Mouse (Mus musculus) ovary, adult 2 months (tissue): ENCODE data around the gene Doc2b. TPM values are rescaled to one million over a fixed set of nuclear protein-coding genes. Genes with fewer than 3 reads are reported as not detected.

ENCODE experiments used
- polyA plus RNA-seq: library from polyadenylated mRNA; depleted of rRNA; stranded (reverse); fragments of >200 nt; gene quantifications from 2 replicates; pipeline ENCODE4 v1.2.3, GENCODE M21; 2012; rRNA removed

Doc2b gene
- polyA plus RNA-seq: 12.7 and 13.3 TPM in 2 replicates

DNA sequence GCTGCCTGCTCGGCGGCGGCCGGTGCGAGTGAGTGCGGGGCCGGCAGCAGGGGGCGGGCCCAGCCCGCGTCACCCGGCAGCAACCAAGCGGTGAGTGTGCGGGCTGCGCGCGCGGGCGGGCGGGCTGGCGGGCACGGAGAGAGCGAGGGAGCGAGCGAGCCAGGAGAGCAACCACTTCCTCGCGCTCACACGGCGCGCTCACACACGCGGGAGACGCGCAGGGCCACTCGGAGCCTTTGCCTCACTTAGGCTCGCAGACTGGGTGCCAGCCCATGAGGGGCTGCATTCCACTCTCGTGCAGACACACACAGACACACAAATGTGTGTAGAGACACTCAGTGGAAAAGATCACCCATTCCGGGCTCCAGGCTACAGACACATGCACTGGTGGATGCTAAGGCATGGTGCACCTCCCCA, at the start of gene Doc2b:
Gene Doc2b (minus strand): TSS at position 21 of the 417 bp plus-strand sequence.

DNA sequence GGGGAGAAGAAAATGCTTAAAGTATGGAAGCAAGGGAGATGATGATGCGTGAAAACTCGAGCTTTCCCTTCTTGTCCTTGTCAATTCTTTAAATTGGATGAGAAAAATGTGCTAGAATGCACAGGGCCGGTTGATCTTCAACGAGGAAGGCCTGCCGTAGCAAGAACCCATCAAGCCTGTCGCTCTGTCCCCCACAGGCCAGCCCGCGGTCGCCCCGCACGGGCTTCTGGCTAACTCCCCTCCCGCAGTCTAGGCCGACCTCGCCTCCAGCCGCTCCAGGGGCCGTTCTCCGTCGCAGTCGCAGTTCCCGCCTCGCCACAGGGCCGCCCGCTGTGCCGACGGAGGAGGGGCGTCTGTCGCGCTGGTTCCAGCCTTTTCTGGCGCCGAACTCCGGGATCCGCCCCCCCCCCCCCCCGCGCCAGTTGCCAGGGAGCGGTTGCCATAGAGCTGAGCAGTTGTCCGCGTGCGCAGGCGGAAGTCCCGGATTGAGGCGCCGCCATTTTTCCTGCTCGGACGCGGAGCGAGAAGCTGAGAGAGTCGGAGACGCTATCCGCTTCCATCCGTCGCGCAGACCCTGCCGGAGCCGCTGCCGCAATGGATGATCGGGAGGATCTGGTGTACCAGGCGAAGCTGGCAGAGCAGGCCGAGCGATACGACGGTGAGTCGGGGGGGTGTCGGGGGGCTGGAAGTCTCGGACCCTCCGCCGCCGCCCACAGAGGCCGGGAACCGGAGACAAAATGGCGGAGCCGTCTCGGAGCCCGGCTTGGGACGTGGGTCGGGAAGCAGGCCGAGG, 63.2 kb downstream of the Doc2b start, which contains the start of gene Ywhae:
Gene Ywhae (plus strand): TSS at position 436 of the 793 bp plus-strand sequence.

Other genes starting within 250 kb of the Doc2b start
- 48.4 and 54.3 TPM in 2 replicates for gene Pitpna, start 208.0 kb downstream of the Doc2b start, polyA plus RNA-seq
- 48.6 and 66.3 TPM in 2 replicates for gene Inpp5k, start 165.1 kb downstream of the Doc2b start, polyA plus RNA-seq
- 94.1 and 98.0 TPM in 2 replicates for gene Myo1c, start 145.5 kb downstream of the Doc2b start, polyA plus RNA-seq
- 112 and 267 TPM in 2 replicates for gene Crk, start 116.8 kb downstream of the Doc2b start, polyA plus RNA-seq
- gene Ywhae, start 63.2 kb downstream of the Doc2b start, polyA plus RNA-seq: 85.6 and 87.0 TPM in 2 replicates
- gene Rph3al, start 142.4 kb upstream of the Doc2b start, polyA plus RNA-seq: 37.0 and 37.7 TPM in 2 replicates
- gene 1700016K19Rik, start 203.9 kb upstream of the Doc2b start, polyA plus RNA-seq: 12.4 and 14.0 TPM in 2 replicates
- gene Rflnb, start 231.7 kb upstream of the Doc2b start, polyA plus RNA-seq: 16.5 and 18.0 TPM in 2 replicates